Mouse (Mus musculus) midbrain, embryonic 12.5 days (tissue): ENCODE data around the gene Cux1. TPM values are rescaled to one million over a fixed set of nuclear protein-coding genes. Genes with fewer than 3 reads are reported as not detected.

Experiments
- ATAC-seq: fragments of 200-750 bp; cut with Nextera tagmentation; 2 replicates; pipeline ENCODE4 v1.8.0; 2017; ENCODE audit warnings: low read depth, moderate TSS enrichment, moderate library complexity; ENCODE audit not compliant: low FRiP score
- H3K27ac ChIP-seq: fragments of 300-500 bp; sonication (generic); replicated peaks from 2 replicates; pipeline ENCODE4 v1.5.1; 2016; ENCODE audit warnings: mild to moderate bottlenecking
- H3K27me3 ChIP-seq: fragments of 300-500 bp; sonication (generic); 2 replicates; pipeline ENCODE4 v1.6.1; 2016; ENCODE audit warnings: mild to moderate bottlenecking
- H3K36me3 ChIP-seq: fragments of 300-500 bp; sonication (generic); 2 replicates; pipeline ENCODE4 v1.6.1; 2016
- H3K4me1 ChIP-seq: fragments of 300-500 bp; sonication (generic); 2 replicates; pipeline ENCODE4 v1.6.1; 2016
- H3K4me2 ChIP-seq: fragments of 300-500 bp; sonication (generic); replicated peaks from 2 replicates; pipeline ENCODE4 v1.6.1; 2016; ENCODE audit warnings: mild to moderate bottlenecking, moderate library complexity
- H3K4me3 ChIP-seq: fragments of 300-500 bp; sonication (generic); 2 replicates; pipeline ENCODE4 v1.5.1; 2016; ENCODE audit warnings: mild to moderate bottlenecking
- H3K9ac ChIP-seq: fragments of 300-500 bp; sonication (generic); replicated peaks from 2 replicates; pipeline ENCODE4 v1.6.1; 2016; ENCODE audit warnings: mild to moderate bottlenecking, moderate library complexity
- H3K9me3 ChIP-seq: fragments of 300-500 bp; sonication (generic); 2 replicates; pipeline ENCODE4 v1.6.1; 2016; ENCODE audit warnings: mild to moderate bottlenecking
- WGBS: fragments of 180-500 bp; shearing (Covaris S2); methylation state at CpG from one replicate; pipeline ENCODE4 v1.1.7; 2016; 5-methylcytosine and 5-hydroxymethylcytosine counted together
- polyA plus RNA-seq: library from polyadenylated mRNA; unstranded; fragments of >200 nt; fragmentation: Nextera tagmentation; extraction: Ambion mirVana; gene quantifications from 2 replicates; pipeline ENCODE4 v1.2.1, GENCODE M21; 2016

The Cux1 gene
- polyA plus RNA-seq, 1 experiment from 2014 or later: 150 TPM

- Histone ChIP-seq H3K4me3 (no peak overlapping the region), H3K9ac (no peak overlapping the region), H3K36me3 (no peaks in the 10 kb centered on the region), H3K4me2 (no peak overlapping the region), H3K9me3 (no peaks in the 10 kb centered on the region), H3K4me1 (peaks cover 15% of the 10 kb centered on the region; the same call in 1 of the 2 replicates), H3K27ac (no peak overlapping the region), H3K27me3 (no peaks in the 10 kb centered on the region)
- WGBS: 86% methylated on average over 7 of the region's 7 CpGs
- no peak for ATAC-seq
Observed at GRCm38 (mm10) chr5:136494927-136495326, 72.4 kb downstream of the Cux1 start.

GRCm38 (mm10) chr5:136494288-136494687, 73.0 kb downstream of the Cux1 start:
- peaks cover 9% of the 10 kb centered on the region; the same call in 1 of the 2 replicates for H3K4me1 ChIP-seq
- ATAC-seq: no peak
- 94% methylated on average over 2 of the region's 2 CpGs for WGBS
- no peak overlapping the region for H3K4me2 ChIP-seq
- H3K9ac ChIP-seq: no peak overlapping the region
- H3K27ac ChIP-seq: no peak overlapping the region
- H3K27me3 ChIP-seq: no peaks in the 10 kb centered on the region
- H3K9me3 ChIP-seq: no peaks in the 10 kb centered on the region
- H3K4me3 ChIP-seq: no peak overlapping the region
- no peaks in the 10 kb centered on the region for H3K36me3 ChIP-seq

DNA sequence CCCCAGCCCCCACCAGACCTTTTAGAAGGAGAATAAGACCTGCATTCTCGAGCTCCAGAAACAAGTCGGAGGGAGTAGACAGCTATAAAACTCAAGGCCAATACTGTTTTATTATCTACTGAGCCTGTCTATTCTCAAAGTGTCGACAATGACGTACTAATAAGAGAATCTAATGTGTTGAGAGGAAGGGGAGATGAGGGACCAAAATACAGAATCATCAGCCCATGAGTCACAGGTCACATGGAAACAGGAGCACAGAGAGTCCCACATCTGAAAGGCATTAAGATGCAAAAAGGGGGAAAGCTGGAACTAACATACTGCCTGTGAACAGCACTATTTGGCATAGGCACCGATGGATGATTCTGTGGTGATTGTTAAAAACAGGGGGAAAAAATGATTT, 77.8 kb downstream of the Cux1 start:
- peaks cover 10% of the 10 kb centered on the region for H3K36me3 ChIP-seq
- 89% methylated on average over 5 of the region's 5 CpGs for WGBS
- no peak for ATAC-seq

DNA sequence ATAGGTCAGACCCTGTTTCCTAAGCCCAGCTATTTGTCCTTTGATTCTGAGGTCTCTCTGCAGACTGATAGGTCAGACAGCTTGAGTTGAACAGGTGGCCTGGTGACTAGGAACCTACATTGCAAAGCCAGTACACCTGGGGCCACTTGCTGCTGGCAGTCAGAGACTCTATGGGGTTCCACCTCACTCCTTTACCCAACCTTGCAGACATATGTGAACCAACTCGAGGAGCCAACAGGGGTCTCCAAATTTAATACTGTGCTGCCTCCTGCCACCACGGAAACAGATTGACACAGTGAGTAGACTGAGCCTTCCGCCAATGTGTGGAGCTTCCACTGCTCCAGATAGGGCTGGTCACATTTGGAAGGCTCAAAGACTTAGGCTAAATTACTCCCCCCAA, 78.6 kb downstream of the Cux1 start:
- H3K36me3 ChIP-seq: peaks cover 17% of the 10 kb centered on the region
- no peak overlapping the region for H3K4me3 ChIP-seq
- no peak overlapping the region for H3K4me2 ChIP-seq
- WGBS: 80% methylated on average over 3 of the region's 3 CpGs
- no peaks in the 10 kb centered on the region for H3K27me3 ChIP-seq
- H3K4me1 ChIP-seq: 0 out of 2 replicates have a peak, but pooled peaks cover 3% of the 10 kb centered on the region
- ATAC-seq: no peak
- no peak overlapping the region for H3K27ac ChIP-seq
- no peak overlapping the region for H3K9ac ChIP-seq
- no peaks in the 10 kb centered on the region for H3K9me3 ChIP-seq

More for the DNA sequence above, 77.8 kb downstream of the Cux1 start:
- Histone ChIP-seq H3K4me2 (no peak overlapping the region), H3K27me3 (no peaks in the 10 kb centered on the region), H3K9ac (no peak overlapping the region), H3K4me1 (0 out of 2 replicates have a peak, but pooled peaks cover 5% of the 10 kb centered on the region), H3K4me3 (no peak overlapping the region), H3K27ac (no peak overlapping the region), H3K9me3 (no peaks in the 10 kb centered on the region)

- no peaks in the 10 kb centered on the region for H3K27me3 ChIP-seq
- H3K9ac ChIP-seq: no peak overlapping the region
- no peak for ATAC-seq
- no peak overlapping the region for H3K4me3 ChIP-seq
- no peaks in the 10 kb centered on the region for H3K4me1 ChIP-seq
- H3K36me3 ChIP-seq: peaks cover 22% of the 10 kb centered on the region
- no peak overlapping the region for H3K4me2 ChIP-seq
- H3K27ac ChIP-seq: no peak overlapping the region
- H3K9me3 ChIP-seq: no peaks in the 10 kb centered on the region
- WGBS: 79% methylated on average over 1 of the region's 1 CpGs
Observed at GRCm38 (mm10) chr5:136488223-136488622, 79.1 kb downstream of the Cux1 start.

- Histone ChIP-seq H3K9ac (no peak overlapping the region), H3K36me3 (peaks cover 27% of the 10 kb centered on the region), H3K27me3 (no peaks in the 10 kb centered on the region), H3K9me3 (no peaks in the 10 kb centered on the region), H3K4me3 (no peak overlapping the region), H3K4me1 (no peaks in the 10 kb centered on the region), H3K27ac (no peak overlapping the region), H3K4me2 (no peak overlapping the region)
- WGBS: 87% methylated on average over 11 of the region's 11 CpGs
- ATAC-seq: no peak
Observed at GRCm38 (mm10) chr5:136487397-136488093, 79.7 kb downstream of the Cux1 start.

DNA sequence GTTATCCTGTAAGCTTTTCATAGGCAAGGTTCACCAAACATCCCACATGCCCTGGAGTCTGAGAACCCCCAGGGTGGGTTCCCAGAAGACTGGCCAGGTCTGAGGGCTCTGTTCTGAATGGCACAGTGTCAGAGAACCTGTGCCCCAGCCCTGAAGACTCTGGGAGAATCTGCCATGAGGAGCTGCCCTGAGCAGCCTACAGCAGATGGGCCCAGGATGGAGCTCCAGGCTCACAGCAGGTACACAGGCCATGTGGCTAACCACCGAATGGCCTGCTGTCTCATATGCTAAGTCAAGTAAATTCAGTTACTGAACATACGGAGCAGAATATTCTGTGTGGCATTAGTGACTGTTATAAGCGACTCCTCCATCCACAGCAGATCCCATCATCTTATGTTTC, 80.9 kb downstream of the Cux1 start:
- Histone ChIP-seq H3K4me2 (no peak overlapping the region), H3K4me1 (no peaks in the 10 kb centered on the region), H3K9ac (no peak overlapping the region), H3K27ac (no peak overlapping the region), H3K27me3 (no peaks in the 10 kb centered on the region), H3K36me3 (peaks cover 32% of the 10 kb centered on the region), H3K9me3 (no peaks in the 10 kb centered on the region), H3K4me3 (no peak overlapping the region)
- ATAC-seq: no peak
- 88% methylated on average over 3 of the region's 3 CpGs for WGBS

GRCm38 (mm10) chr5:136485397-136485796, 81.9 kb downstream of the Cux1 start:
- no peak overlapping the region for H3K27ac ChIP-seq
- H3K4me3 ChIP-seq: no peak overlapping the region
- peaks cover 36% of the 10 kb centered on the region for H3K36me3 ChIP-seq
- WGBS: 95% methylated on average over 6 of the region's 6 CpGs
- H3K9ac ChIP-seq: no peak overlapping the region
- H3K4me1 ChIP-seq: no peaks in the 10 kb centered on the region
- H3K27me3 ChIP-seq: no peaks in the 10 kb centered on the region
- no peak for ATAC-seq
- H3K4me2 ChIP-seq: no peak overlapping the region
- H3K9me3 ChIP-seq: no peaks in the 10 kb centered on the region

- Histone ChIP-seq H3K36me3 (peaks cover 40% of the 10 kb centered on the region), H3K9ac (no peak overlapping the region), H3K4me1 (no peaks in the 10 kb centered on the region), H3K27ac (no peak overlapping the region), H3K9me3 (no peaks in the 10 kb centered on the region), H3K4me2 (no peak overlapping the region), H3K4me3 (no peak overlapping the region), H3K27me3 (no peaks in the 10 kb centered on the region)
- 77% methylated on average over 1 of the region's 1 CpGs for WGBS
- ATAC-seq: no peak
Observed at GRCm38 (mm10) chr5:136482434-136482833, 84.9 kb downstream of the Cux1 start.

DNA sequence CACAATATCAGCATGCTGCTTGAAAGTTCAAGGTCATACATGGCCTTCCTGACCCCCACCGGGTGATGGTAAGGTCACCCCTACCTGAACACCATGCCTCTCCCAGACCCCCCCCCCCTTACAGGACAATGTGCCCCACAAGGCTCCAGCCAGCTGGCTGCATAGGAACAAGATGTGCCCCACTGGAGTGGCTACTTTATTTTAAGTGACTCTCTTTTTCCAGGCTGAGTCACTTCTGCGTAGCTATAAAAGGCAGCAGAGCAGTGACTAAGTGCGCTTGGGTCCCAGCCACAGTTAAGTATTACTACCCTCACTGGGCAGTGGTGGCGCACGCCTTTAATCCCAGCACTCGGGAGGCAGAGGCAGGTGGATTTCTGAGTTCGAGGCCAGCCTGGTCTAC, 86.7 kb downstream of the Cux1 start:
- no peaks in the 10 kb centered on the region for H3K9me3 ChIP-seq
- no peak overlapping the region for H3K4me3 ChIP-seq
- H3K27me3 ChIP-seq: no peaks in the 10 kb centered on the region
- ATAC-seq: no peak
- H3K4me1 ChIP-seq: no peaks in the 10 kb centered on the region
- no peak overlapping the region for H3K27ac ChIP-seq
- WGBS: 92% methylated on average over 7 of the region's 7 CpGs
- peaks cover 40% of the 10 kb centered on the region for H3K36me3 ChIP-seq
- H3K9ac ChIP-seq: no peak overlapping the region
- no peak overlapping the region for H3K4me2 ChIP-seq

DNA sequence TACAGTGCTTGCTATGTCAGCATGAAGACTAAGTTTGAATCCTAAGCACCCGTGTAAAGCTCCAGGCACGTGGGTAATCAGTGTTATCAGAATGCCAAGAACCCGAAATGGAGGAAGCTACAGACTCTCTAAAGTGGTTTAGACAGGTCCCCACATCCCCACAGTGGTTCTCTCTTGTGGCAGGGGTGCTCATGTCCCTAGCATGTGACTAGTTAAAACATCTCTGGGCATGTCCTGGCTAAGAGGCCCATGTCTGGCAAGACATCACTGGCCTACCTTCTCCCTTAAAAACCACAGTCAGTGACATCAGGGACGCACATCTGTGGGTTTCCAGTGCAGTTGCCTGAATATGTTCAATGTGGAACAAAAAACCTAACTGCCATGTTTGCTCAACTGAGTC, 87.5 kb downstream of the Cux1 start:
- H3K36me3 ChIP-seq: peaks cover 34% of the 10 kb centered on the region
- WGBS: 89% methylated on average over 4 of the region's 4 CpGs
- ATAC-seq: no peak
- no peaks in the 10 kb centered on the region for H3K27me3 ChIP-seq
- no peaks in the 10 kb centered on the region for H3K9me3 ChIP-seq
- no peaks in the 10 kb centered on the region for H3K4me1 ChIP-seq
- no peak overlapping the region for H3K27ac ChIP-seq
- H3K4me2 ChIP-seq: no peak overlapping the region
- no peak overlapping the region for H3K4me3 ChIP-seq
- H3K9ac ChIP-seq: no peak overlapping the region

DNA sequence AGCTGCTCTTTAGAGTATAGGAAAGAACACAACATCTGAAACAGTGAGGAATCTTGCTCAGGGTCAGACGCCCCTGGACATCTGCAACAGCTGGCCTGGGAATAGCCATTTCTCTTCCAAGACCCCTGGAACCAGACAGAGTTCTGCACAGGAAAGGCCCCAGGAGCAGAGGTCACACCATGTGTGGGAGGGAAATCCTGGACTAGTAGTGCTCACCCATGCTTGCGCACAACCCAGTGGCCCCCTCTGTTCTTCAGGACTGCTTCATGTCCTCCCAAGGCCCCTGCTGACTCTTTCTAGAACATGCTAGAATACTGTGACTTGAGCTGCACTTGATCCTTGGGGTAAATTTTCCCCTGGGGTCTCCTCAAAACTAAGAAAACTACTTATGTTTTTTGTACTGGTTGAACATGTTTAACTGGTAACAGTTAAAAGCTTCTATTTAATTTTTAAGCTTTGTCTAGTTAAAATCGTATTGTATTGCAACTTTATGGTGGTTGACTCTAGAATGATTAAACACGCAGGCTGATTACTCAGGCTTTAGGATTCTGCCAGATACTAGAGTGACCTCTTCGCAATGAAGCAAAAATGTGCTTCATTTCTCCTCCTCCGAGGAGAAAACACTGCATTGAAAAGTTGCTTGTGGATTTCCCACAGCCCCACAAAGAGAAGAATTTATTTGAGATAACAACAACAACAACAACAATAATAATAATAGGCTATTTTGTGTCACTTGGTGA, 88.1 kb downstream of the Cux1 start:
- Histone ChIP-seq H3K9ac (no peak overlapping the region), H3K27me3 (no peaks in the 10 kb centered on the region), H3K4me1 (no peaks in the 10 kb centered on the region), H3K4me3 (no peak overlapping the region), H3K9me3 (no peaks in the 10 kb centered on the region), H3K27ac (no peak overlapping the region), H3K36me3 (peaks cover 28% of the 10 kb centered on the region), H3K4me2 (no peak overlapping the region)
- WGBS: 90% methylated on average over 6 of the region's 6 CpGs
- ATAC-seq: no peak
